Mouse (Mus musculus) intestine, postnatal 0 days (tissue): Measurements from ENCODE around the gene Nfatc4. TPM values are rescaled to one million over a fixed set of nuclear protein-coding genes. Genes with fewer than 3 reads are reported as not detected.

Source experiments
- ATAC-seq: fragments of 200-750 bp; cut with Nextera tagmentation; 2 replicates; pipeline ENCODE4 v1.8.0; 2017; ENCODE audit warnings: mild to moderate bottlenecking, moderate TSS enrichment, moderate library complexity
- H3K27ac ChIP-seq: fragments of 300-500 bp; sonication (generic); 2 replicates; pipeline ENCODE4 v1.5.1; 2014; ENCODE audit warnings: mild to moderate bottlenecking, low read depth, low read length, moderate library complexity
- H3K27me3 ChIP-seq: fragments of 300-500 bp; sonication (generic); replicated peaks from 2 replicates; pipeline ENCODE4 v1.6.1; 2014; ENCODE audit warnings: low read length, mixed read lengths; ENCODE audit not compliant: control insufficient read depth, insufficient read depth
- H3K36me3 ChIP-seq: fragments of 300-500 bp; sonication (generic); 2 replicates; pipeline ENCODE4 v1.6.1; 2014; ENCODE audit warnings: mild to moderate bottlenecking, moderate library complexity; ENCODE audit not compliant: control insufficient read depth, insufficient read depth
- H3K4me1 ChIP-seq: fragments of 300-500 bp; sonication (generic); replicated peaks from 2 replicates; pipeline ENCODE4 v1.6.1; 2014; ENCODE audit warnings: antibody characterized with exemption, low read length, mixed read lengths; ENCODE audit not compliant: control insufficient read depth, insufficient read depth
- H3K4me2 ChIP-seq: fragments of 300-500 bp; sonication (generic); replicated peaks from 2 replicates; pipeline ENCODE4 v1.6.1; 2014; ENCODE audit warnings: low read depth, mild to moderate bottlenecking, moderate library complexity
- H3K4me3 ChIP-seq: fragments of 300-500 bp; sonication (generic); 2 replicates; pipeline ENCODE4 v1.5.1; 2014; ENCODE audit warnings: low read depth, low read length
- H3K9ac ChIP-seq: fragments of 300-500 bp; sonication (generic); 2 replicates; pipeline ENCODE4 v1.6.1; 2014; ENCODE audit warnings: mild to moderate bottlenecking, low read depth, low read length
- H3K9me3 ChIP-seq: fragments of 300-500 bp; sonication (generic); 2 replicates; pipeline ENCODE4 v1.6.1; 2016; ENCODE audit warnings: mixed run types; ENCODE audit not compliant: control insufficient read depth
- CTCF ChIP-seq: sonication (generic); IDR thresholded peaks from 2 replicates; pipeline ENCODE4 v1.5.1; 2016; ENCODE audit warnings: low read depth, mild to moderate bottlenecking, control low read depth, antibody characterized with exemption, moderate library complexity
- WGBS: fragments of 180-500 bp; shearing (Covaris S2); extraction: QIAGEN DNeasy Blood & Tissue Kit; methylation state at CpG from one replicate; pipeline ENCODE4 v1.1.7; 2014; 5-methylcytosine and 5-hydroxymethylcytosine counted together
- polyA plus RNA-seq: library from polyadenylated mRNA; unstranded; fragments of >200 nt; fragmentation: Nextera tagmentation; extraction: Ambion mirVana; gene quantifications from 2 replicates; pipeline ENCODE4 v1.2.1, GENCODE M21; 2015

The Nfatc4 gene
- polyA plus RNA-seq, result 5.9 and 6.1 TPM in 2 replicates

- Histone ChIP-seq H3K36me3 (no peaks in the 10 kb centered on the region), H3K9ac (peak within 1 kb of the TSS; percentile 54), H3K27me3 (0 out of 2 replicates have a peak, but pooled peaks cover 12% of the 10 kb centered on the region), H3K4me1 (no peaks in the 10 kb centered on the region; the same call in 1 of the 2 replicates), H3K9me3 (no peaks in the 10 kb centered on the region), H3K4me3 (peak within 1 kb of the TSS; percentile 58), H3K27ac (peak within 1 kb of the TSS; percentile 70), H3K4me2 (peak within 1 kb of the TSS; percentile 85)
- TF ChIP-seq CTCF, result no peak; the same call in 1 of the 2 replicates
- WGBS, result under 1% methylated on average over 46 of the region's 46 CpGs
- peak; percentile 51 for ATAC-seq
Measured at GRCm38 (mm10) chr14:55822991-55823762, at the start of gene Nfatc4. TSS of gene Nfatc4 (plus strand) at chr14:55823144.

DNA sequence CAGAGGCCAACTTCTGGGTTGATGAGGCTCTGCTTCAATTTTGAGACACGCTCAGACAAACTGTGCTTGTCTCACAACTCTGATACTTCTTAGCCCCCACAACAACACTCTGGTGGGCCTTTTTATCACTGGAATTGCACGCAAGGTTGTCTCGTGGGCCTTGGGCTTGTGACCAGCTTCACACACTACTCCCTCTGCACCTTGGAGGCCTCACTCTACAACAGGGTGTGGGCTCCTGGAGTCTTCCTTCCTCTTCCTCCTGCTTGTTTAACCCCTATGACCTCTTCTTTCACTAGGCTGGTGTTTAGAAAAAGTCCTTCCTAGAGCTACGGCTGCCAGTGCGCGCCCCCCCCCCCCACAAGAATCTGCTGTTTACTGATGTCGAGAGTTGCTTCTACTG, 46.2 kb upstream of the Nfatc4 start:
- WGBS, result 31% methylated on average over 7 of the region's 7 CpGs
- H3K9me3 ChIP-seq, result no peaks in the 10 kb centered on the region
- no peak for TF ChIP-seq CTCF
- H3K4me1 ChIP-seq, result 0 out of 2 replicates have a peak, but pooled peaks cover 5% of the 10 kb centered on the region
- no peak overlapping the region for H3K27ac ChIP-seq
- no peaks in the 10 kb centered on the region for H3K27me3 ChIP-seq
- H3K9ac ChIP-seq, result no peak overlapping the region
- ATAC-seq, result no peak
- H3K36me3 ChIP-seq, result no peaks in the 10 kb centered on the region; the same call in 1 of the 2 replicates
- H3K4me3 ChIP-seq, result no peak overlapping the region
- H3K4me2 ChIP-seq, result no peak overlapping the region

GRCm38 (mm10) chr14:55777176-55777575, 45.8 kb upstream of the Nfatc4 start:
- Histone ChIP-seq H3K4me3 (no peak overlapping the region), H3K36me3 (no peaks in the 10 kb centered on the region; the same call in 1 of the 2 replicates), H3K27me3 (no peaks in the 10 kb centered on the region), H3K9ac (no peak overlapping the region), H3K4me2 (no peak overlapping the region), H3K4me1 (0 out of 2 replicates have a peak, but pooled peaks cover 5% of the 10 kb centered on the region), H3K27ac (no peak overlapping the region), H3K9me3 (no peaks in the 10 kb centered on the region)
- no peak for TF ChIP-seq CTCF
- no peak for ATAC-seq
- WGBS, result 7% methylated on average over 3 of the region's 3 CpGs

- 84% methylated on average over 11 of the region's 11 CpGs for WGBS
- Histone ChIP-seq H3K9me3 (no peaks in the 10 kb centered on the region), H3K27me3 (no peaks in the 10 kb centered on the region), H3K4me1 (0 out of 2 replicates have a peak, but pooled peaks cover 5% of the 10 kb centered on the region), H3K4me3 (no peak overlapping the region), H3K4me2 (no peak overlapping the region), H3K9ac (no peak overlapping the region), H3K36me3 (no peaks in the 10 kb centered on the region; the same call in 1 of the 2 replicates), H3K27ac (no peak overlapping the region)
- TF ChIP-seq CTCF, result no peak
- no peak for ATAC-seq
Measured at GRCm38 (mm10) chr14:55777806-55778205, 45.1 kb upstream of the Nfatc4 start.

DNA sequence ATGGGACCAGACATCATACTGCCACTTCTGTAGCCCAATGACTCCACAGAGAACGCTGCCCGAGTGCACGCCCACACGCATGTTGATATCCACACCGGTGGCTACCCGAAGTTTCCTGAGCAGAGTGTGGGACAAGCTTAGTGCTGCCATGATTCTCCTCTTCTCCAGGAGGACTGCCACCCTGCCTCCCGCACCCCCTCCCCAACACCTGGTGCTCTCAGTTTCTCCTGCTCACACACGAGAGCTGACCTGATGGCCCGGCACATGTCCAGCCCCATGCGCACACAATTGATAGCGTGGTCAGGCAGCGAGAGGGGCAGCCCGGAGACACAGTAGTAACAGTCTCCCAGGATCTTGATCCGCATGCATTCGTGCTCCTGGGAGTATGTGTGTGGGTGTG, 44.3 kb upstream of the Nfatc4 start:
- Histone ChIP-seq H3K27me3 (peaks cover 5% of the 10 kb centered on the region; the same call in 1 of the 2 replicates), H3K36me3 (no peaks in the 10 kb centered on the region; the same call in 1 of the 2 replicates), H3K9ac (no peak overlapping the region), H3K4me2 (no peak overlapping the region), H3K4me1 (0 out of 2 replicates have a peak, but pooled peaks cover 5% of the 10 kb centered on the region), H3K4me3 (no peak overlapping the region), H3K27ac (no peak overlapping the region), H3K9me3 (no peaks in the 10 kb centered on the region)
- 90% methylated on average over 15 of the region's 15 CpGs for WGBS
- no peak for ATAC-seq
- no peak for TF ChIP-seq CTCF

DNA sequence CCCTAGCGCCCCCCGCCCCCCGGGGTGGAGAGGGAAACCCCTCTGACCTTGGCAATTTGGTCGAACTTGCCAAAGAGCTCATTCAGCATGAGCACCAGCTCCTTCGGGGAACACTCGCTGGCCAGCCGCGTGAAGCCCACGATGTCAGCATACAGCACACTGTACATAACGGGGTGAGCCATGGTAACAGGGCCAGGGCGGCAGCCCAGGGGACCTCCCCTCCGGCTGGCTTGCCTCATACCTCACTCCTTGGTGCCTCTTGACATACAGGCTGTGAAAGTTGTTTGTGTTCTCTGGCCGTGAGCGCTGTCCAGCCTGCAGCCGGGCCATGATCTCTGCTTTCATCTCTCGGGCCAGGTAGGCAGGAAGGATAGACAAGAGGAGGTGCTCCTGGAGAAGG, 43.3 kb upstream of the Nfatc4 start:
- H3K4me1 ChIP-seq, result 0 out of 2 replicates have a peak, but pooled peaks cover 5% of the 10 kb centered on the region
- no peak overlapping the region for H3K9ac ChIP-seq
- no peak overlapping the region for H3K4me2 ChIP-seq
- no peak for ATAC-seq
- TF ChIP-seq CTCF, result no peak
- H3K27ac ChIP-seq, result no peak overlapping the region
- no peaks in the 10 kb centered on the region for H3K9me3 ChIP-seq
- H3K4me3 ChIP-seq, result no peak overlapping the region
- 68% methylated on average over 16 of the region's 16 CpGs for WGBS
- no peaks in the 10 kb centered on the region; the same call in 1 of the 2 replicates for H3K36me3 ChIP-seq
- H3K27me3 ChIP-seq, result peaks cover 11% of the 10 kb centered on the region; the same call in 1 of the 2 replicates
